In genomic region chr7:111739371-111739765, GRCm38 (mm10) we compare ENCODE assay signal across 14 mouse cellular contexts. TPM values are rescaled to one million over a fixed set of nuclear protein-coding genes. Genes with fewer than 3 reads are reported as not detected.
DNase-seq lines count a peak whose midpoint lies in the region; ATAC-seq lines count a peak whose summit lies in the region.
"Had no signal": no experiment of that assay in that cellular context is flagged by ENCODE, and none has a peak within 500 bp of the region (broad histone marks: within the 10 kb centered on the region; RNA-seq: fewer than 3 reads in every experiment).

No protein-coding gene starts in this region.

- no peak overlapping the region for H3K9ac ChIP-seq in heart, embryonic 12.5 days
- H3K9ac ChIP-seq: limb, embryonic 12.5 days had no signal

- H3K4me2 ChIP-seq in heart, embryonic 12.5 days = no peak overlapping the region
- H3K4me2 ChIP-seq: limb, embryonic 12.5 days had no signal

- no peak for ATAC-seq in heart, embryonic 12.5 days (ENCODE audit: insufficient number of reproducible peaks, low FRiP score)

- H3K27me3 ChIP-seq in heart, embryonic 12.5 days (replicated peaks) = no peaks in the 10 kb centered on the region
- H3K27me3 ChIP-seq: limb, embryonic 12.5 days had no signal

- no peak overlapping the region for H3K4me3 ChIP-seq in heart, embryonic 12.5 days
- H3K4me3 ChIP-seq: limb, embryonic 12.5 days had no signal

- H3K36me3 ChIP-seq in heart, embryonic 12.5 days = no peaks in the 10 kb centered on the region
- H3K36me3 ChIP-seq: limb, embryonic 12.5 days had no signal

- no peak overlapping the region for H3K27ac ChIP-seq in heart, embryonic 12.5 days (ENCODE audit: poor library complexity, severe bottlenecking)
- H3K27ac ChIP-seq: kidney, postnatal 0 days; limb, embryonic 12.5 days had no signal

- DNase-seq in heart, adult 11 months = peak; percentile 96
- peak; percentile 20 for DNase-seq in adipocyte (ENCODE audit: low spot score)
- peak; percentile 37 for DNase-seq in heart, adult 8-10 months (ENCODE audit: low spot score)
- DNase-seq in kidney, postnatal 25 days = peak; percentile 59 to 75
- no peak for DNase-seq in thymus, postnatal 4 days
- DNase-seq in left cerebral cortex, adult 18-20 months (ENCODE audit: low spot score in 2 of 2) = no peak
- no peak for DNase-seq in ovary, adult 18-20 months (ENCODE audit: low spot score)
- DNase-seq: cerebellum, adult 18-20 months; spleen, adult 18-20 months; thymus, postnatal 14 days had no signal

- WGBS in heart, embryonic 12.5 days = 36% methylated on average over 5 of the region's 5 CpGs

- no peaks in the 10 kb centered on the region for H3K9me3 ChIP-seq in heart, embryonic 12.5 days (replicated peaks)
- H3K9me3 ChIP-seq: limb, embryonic 12.5 days had no signal

- H3K4me1 ChIP-seq in heart, embryonic 12.5 days (replicated peaks) = peaks cover 48% of the 10 kb centered on the region

RNA-seq across cellular contexts. Expression of gene Galnt18, which starts 40.4 kb away (rescaled TPM):
- polyA plus RNA-seq in heart, embryonic 12.5 days (2016; fragmentation: Nextera tagmentation; extraction: Ambion mirVana) = 11.1 and 11.5 TPM in 2 replicates
- total RNA-seq in heart, adult 8-10 months (2022) = 10 to 100 TPM in 2 of 4 experiments, 1 to 10 TPM in 2; 7.4 to 10.8 (median 9.5) TPM
- 10 to 100 TPM; 37.1 to 39.4 TPM for total RNA-seq in left cerebral cortex, adult 18-20 months (2021)
- total RNA-seq: megakaryocyte, adult 5-6 weeks had no signal

Comparison
In these comparisons a context has a peak if more than half of its experiments do, and no peak if none do; other contexts are left out.
1. DNase-seq: peak in heart, adult 11 months (single experiment), adipocyte (single experiment), heart, adult 8-10 months (single experiment) and kidney, postnatal 25 days (2 of 2); none in thymus, postnatal 4 days (single experiment), left cerebral cortex, adult 18-20 months (0 of 2) and ovary, adult 18-20 months (single experiment).